Mouse (Mus musculus) liver, adult 2 months (tissue): ENCODE measurements around the gene Bcl11b. TPM values are rescaled to one million over a fixed set of nuclear protein-coding genes. Genes with fewer than 3 reads are reported as not detected.

ENCODE experiments used
- DNase-seq: peaks from one replicate; pipeline ENCODE4 v3.0.0-alpha.2; 2011; ENCODE audit warnings: low read depth, low spot score; ENCODE audit errors: extremely low read depth
- H3K27ac ChIP-seq: fragments of 200-500 bp; replicated peaks from 2 replicates; pipeline ENCODE4 v1.5.1; 2012; ENCODE audit warnings: low read depth, mild to moderate bottlenecking, control low read depth, inconsistent platforms, low read length; ENCODE audit not compliant: insufficient read depth
- H3K27me3 ChIP-seq: fragments of 200-500 bp; 2 replicates; pipeline ENCODE4 v1.6.1; 2012; ENCODE audit warnings: mild to moderate bottlenecking, moderate library complexity, low read length, inconsistent platforms; ENCODE audit not compliant: control insufficient read depth, insufficient read depth
- H3K36me3 ChIP-seq: fragments of 200-500 bp; 2 replicates; pipeline ENCODE4 v1.6.1; 2012; ENCODE audit warnings: low read length, inconsistent platforms; ENCODE audit not compliant: control insufficient read depth, insufficient read depth
- H3K4me1 ChIP-seq: fragments of 200-500 bp; 2 replicates; pipeline ENCODE4 v1.6.1; 2011; ENCODE audit warnings: low read length; ENCODE audit not compliant: control insufficient read depth, insufficient read depth
- H3K4me3 ChIP-seq: fragments of 200-500 bp; 2 replicates; pipeline ENCODE4 v1.5.1; 2011; ENCODE audit warnings: low read depth, mild to moderate bottlenecking, control low read depth, low read length, moderate library complexity; ENCODE audit not compliant: insufficient read depth
- H3K79me2 ChIP-seq: fragments of 200-500 bp; 2 replicates; pipeline ENCODE4 v1.6.1; 2012; ENCODE audit warnings: inconsistent platforms, mild to moderate bottlenecking, low read length, moderate library complexity; ENCODE audit not compliant: control insufficient read depth, insufficient read depth
- H3K9ac ChIP-seq: fragments of 200-500 bp; 2 replicates; pipeline ENCODE4 v1.6.1; 2012; ENCODE audit warnings: low read depth, mild to moderate bottlenecking, control low read depth, inconsistent platforms, low read length
- CTCF ChIP-seq: fragments of 200-500 bp; IDR thresholded peaks from 2 replicates; pipeline ENCODE4 v1.5.1; 2011; ENCODE audit warnings: low read depth, low read length, control low read depth
- POLR2A ChIP-seq: fragments of 200-500 bp; IDR thresholded peaks from 2 replicates; pipeline ENCODE4 v1.6.1; 2011; ENCODE audit warnings: low read length, control low read depth; ENCODE audit not compliant: insufficient read depth; ENCODE audit errors: extremely low read depth
- WGBS: fragments of 180-500 bp; shearing (Covaris S2); methylation state at CpG from one replicate; pipeline ENCODE4 v1.1.7; 2018; 5-methylcytosine and 5-hydroxymethylcytosine counted together
- polyA plus RNA-seq: library from polyadenylated mRNA; depleted of rRNA; stranded (reverse); fragments of >200 nt; gene quantifications from 2 replicates; pipeline ENCODE4 v1.2.3, GENCODE M21; 2012
- total RNA-seq: library from RNA; depleted of rRNA; stranded (reverse); fragments of >200 nt; gene quantifications from 2 replicates; pipeline ENCODE4 v1.2.3, GENCODE M21; 2014

Bcl11b gene
- total and polyA plus RNA-seq, 2 experiments: 0.18 to 0.39 TPM

DNA sequence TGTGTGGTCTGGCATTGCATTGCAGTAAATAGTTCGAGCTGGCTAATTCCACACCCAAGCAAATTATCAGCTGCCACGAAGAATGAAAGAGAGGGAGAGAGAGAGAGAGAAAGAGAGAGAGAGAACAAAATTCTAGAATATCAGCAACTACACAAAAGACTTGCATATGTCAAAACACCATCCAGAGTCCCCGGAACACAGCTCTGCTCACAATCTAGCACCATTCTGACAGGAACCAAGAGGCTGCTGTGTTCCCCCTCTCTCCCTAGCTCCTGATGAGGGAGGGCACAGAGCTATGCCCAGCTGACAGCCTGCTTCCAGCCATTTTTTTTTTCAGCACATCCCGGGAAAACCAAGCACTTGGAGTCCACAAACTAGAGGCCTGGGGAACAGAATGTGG, 6.6 kb downstream of the Bcl11b start:
- no peaks in the 10 kb centered on the region for H3K36me3 ChIP-seq
- TF ChIP-seq CTCF (no peak), POLR2A (no peak)
- no peaks in the 10 kb centered on the region for H3K4me1 ChIP-seq
- H3K9ac ChIP-seq: no peak overlapping the region
- no peak for DNase-seq
- no peaks in the 10 kb centered on the region for H3K79me2 ChIP-seq
- WGBS: 60% methylated on average over 4 of the region's 4 CpGs
- H3K27ac ChIP-seq: no peak overlapping the region
- peaks cover 8% of the 10 kb centered on the region; the same call in 1 of the 2 replicates for H3K27me3 ChIP-seq
- no peak overlapping the region for H3K4me3 ChIP-seq

DNA sequence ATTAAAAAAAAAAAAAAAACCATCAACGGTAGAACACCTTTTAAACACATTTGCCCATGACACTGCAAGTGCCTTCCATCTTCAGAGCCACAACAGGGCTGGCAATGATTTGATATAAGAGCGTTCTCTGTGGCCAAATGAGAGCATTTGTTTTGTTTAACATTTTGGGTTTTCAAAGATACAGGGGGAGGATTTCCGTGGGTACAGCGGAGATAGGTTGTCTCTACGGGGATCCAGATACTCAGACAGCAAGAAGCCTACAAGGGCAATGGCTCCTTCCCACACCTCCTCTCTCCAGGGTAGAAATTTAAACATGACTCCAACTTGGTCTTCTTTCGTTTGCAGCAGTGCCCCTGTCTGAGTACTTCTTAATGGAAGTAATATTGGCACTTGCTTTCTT, 7.2 kb downstream of the Bcl11b start:
- H3K27ac ChIP-seq: no peak overlapping the region
- DNase-seq: no peak
- H3K4me1 ChIP-seq: no peaks in the 10 kb centered on the region
- WGBS: 76% methylated on average over 6 of the region's 6 CpGs
- no peaks in the 10 kb centered on the region for H3K36me3 ChIP-seq
- H3K9ac ChIP-seq: no peak overlapping the region
- TF ChIP-seq CTCF (no peak), POLR2A (no peak)
- H3K27me3 ChIP-seq: peaks cover 8% of the 10 kb centered on the region; the same call in 1 of the 2 replicates
- H3K4me3 ChIP-seq: no peak overlapping the region
- H3K79me2 ChIP-seq: no peaks in the 10 kb centered on the region

GRCm38 (mm10) chr12:107994421-107994820, 9.0 kb downstream of the Bcl11b start:
- Histone ChIP-seq H3K4me1 (no peaks in the 10 kb centered on the region), H3K4me3 (no peak overlapping the region), H3K27me3 (no peaks in the 10 kb centered on the region; the same call in 1 of the 2 replicates), H3K36me3 (no peaks in the 10 kb centered on the region), H3K27ac (no peak overlapping the region), H3K9ac (no peak overlapping the region), H3K79me2 (no peaks in the 10 kb centered on the region)
- 44% methylated on average over 4 of the region's 4 CpGs for WGBS
- no peak for DNase-seq
- no peak for TF ChIP-seq CTCF
- TF ChIP-seq POLR2A: no peak

DNA sequence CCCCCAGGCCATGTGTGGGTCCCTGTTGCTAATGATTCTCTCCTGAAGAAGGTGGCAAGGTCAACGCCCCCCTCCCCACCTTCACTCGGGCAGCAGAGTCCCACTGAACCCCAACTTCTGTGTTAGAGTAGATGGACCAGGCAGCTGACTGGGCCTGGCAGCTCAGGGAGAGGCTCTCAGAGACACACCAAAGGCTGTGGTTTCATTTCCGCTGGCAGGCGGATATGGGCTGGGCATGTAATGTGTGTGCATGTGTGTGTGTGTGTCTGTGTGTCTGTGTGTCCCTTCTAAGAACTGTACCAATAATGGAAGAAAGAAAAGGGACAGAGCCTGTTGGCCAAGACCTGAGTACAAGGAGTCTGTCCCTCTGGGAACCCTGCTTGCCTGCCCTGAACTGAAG, 10.4 kb downstream of the Bcl11b start:
- H3K27ac ChIP-seq: no peak overlapping the region
- no peak overlapping the region for H3K4me3 ChIP-seq
- no peak for DNase-seq
- 75% methylated on average over 4 of the region's 4 CpGs for WGBS
- H3K9ac ChIP-seq: no peak overlapping the region
- no peak for TF ChIP-seq CTCF
- TF ChIP-seq POLR2A: no peak
- no peaks in the 10 kb centered on the region for H3K36me3 ChIP-seq
- no peaks in the 10 kb centered on the region for H3K4me1 ChIP-seq
- no peaks in the 10 kb centered on the region for H3K27me3 ChIP-seq
- no peaks in the 10 kb centered on the region for H3K79me2 ChIP-seq

- Histone ChIP-seq H3K79me2 (no peaks in the 10 kb centered on the region), H3K9ac (no peak overlapping the region), H3K4me3 (no peak overlapping the region), H3K36me3 (no peaks in the 10 kb centered on the region), H3K4me1 (no peaks in the 10 kb centered on the region), H3K27me3 (no peaks in the 10 kb centered on the region), H3K27ac (no peak overlapping the region)
- WGBS: 75% methylated on average over 11 of the region's 11 CpGs
- DNase-seq: no peak
- no peak for TF ChIP-seq POLR2A
- no peak for TF ChIP-seq CTCF
Observed at GRCm38 (mm10) chr12:107991191-107991590, 12.2 kb downstream of the Bcl11b start.

DNA sequence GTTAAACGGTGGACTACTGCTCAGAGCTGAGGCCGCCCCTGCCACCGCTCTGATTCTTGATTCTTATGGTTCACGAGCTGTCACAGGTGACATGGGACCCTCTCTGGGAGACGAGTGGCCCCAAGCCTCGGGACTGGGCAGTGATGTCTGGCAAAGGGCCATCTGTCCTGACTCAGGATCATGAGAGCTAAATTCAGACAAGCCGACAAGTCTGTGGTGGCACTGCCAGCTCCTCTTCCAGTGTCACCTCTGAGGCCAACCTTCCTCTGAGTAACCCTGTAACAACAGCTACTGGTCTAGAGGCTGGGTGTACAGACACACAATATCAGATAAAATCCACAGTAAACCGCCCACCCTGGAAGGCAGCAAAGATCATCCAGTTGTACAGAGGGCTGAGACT, 20.2 kb downstream of the Bcl11b start:
- H3K79me2 ChIP-seq: no peaks in the 10 kb centered on the region
- H3K27ac ChIP-seq: no peak overlapping the region
- H3K9ac ChIP-seq: no peak overlapping the region
- H3K4me1 ChIP-seq: no peaks in the 10 kb centered on the region
- H3K27me3 ChIP-seq: peaks cover 10% of the 10 kb centered on the region
- TF ChIP-seq POLR2A: no peak
- TF ChIP-seq CTCF: no peak
- WGBS: 71% methylated on average over 8 of the region's 8 CpGs
- DNase-seq: no peak
- no peak overlapping the region for H3K4me3 ChIP-seq
- no peaks in the 10 kb centered on the region for H3K36me3 ChIP-seq
